In genomic region chr2:91258054-91258453, GRCm38 (mm10) we compare ENCODE assay signal across 9 mouse cellular contexts. TPM values are rescaled to one million over a fixed set of nuclear protein-coding genes. Genes with fewer than 3 reads are reported as not detected.
DNase-seq lines count a peak whose midpoint lies in the region; ATAC-seq and TF ChIP-seq lines count a peak whose summit lies in the region.
"Had no signal": no experiment of that assay in that cellular context is flagged by ENCODE, and none has a peak within 500 bp of the region (broad histone marks: within the 10 kb centered on the region; RNA-seq: fewer than 3 reads in every experiment).

No protein-coding gene starts in this region.

- peaks cover 14% of the 10 kb centered on the region for H3K4me1 ChIP-seq in erythroblast, embryonic 14.5 days (ENCODE audit: control insufficient read depth)
- peaks cover 6% of the 10 kb centered on the region; the same call in 1 of the 2 replicates for H3K4me1 ChIP-seq in lung, embryonic 14.5 days (ENCODE audit: insufficient read depth)
- peaks cover 36% of the 10 kb centered on the region for H3K4me1 ChIP-seq in hindbrain, embryonic 14.5 days (replicated peaks; ENCODE audit: control insufficient read depth, insufficient read depth, low read length)
- peaks cover 23% of the 10 kb centered on the region for H3K4me1 ChIP-seq in midbrain, embryonic 14.5 days (ENCODE audit: control insufficient read depth, insufficient read depth, low read length)

- peak overlapping the region; percentile 90 for H3K4me2 ChIP-seq in lung, embryonic 14.5 days
- peak overlapping the region; percentile 91 for H3K4me2 ChIP-seq in hindbrain, embryonic 14.5 days (replicated peaks)
- H3K4me2 ChIP-seq in midbrain, embryonic 14.5 days (ENCODE audit: low read length), result peak overlapping the region; percentile 99

- 56% methylated on average over 5 of the region's 5 CpGs for WGBS in lung, embryonic 14.5 days
- 46% methylated on average over 5 of the region's 5 CpGs for WGBS in hindbrain, embryonic 14.5 days
- 56% methylated on average over 5 of the region's 5 CpGs for WGBS in midbrain, embryonic 14.5 days

- TF ChIP-seq CTCF in lung, embryonic 14.5 days (IDR thresholded peaks at IDR 0.05; ENCODE audit: low read depth), result no peak

- no peak for ATAC-seq in erythroblast, adult 5-6 weeks (replicated peaks; ENCODE audit: low FRiP score, poor library complexity, severe bottlenecking)
- no peak for ATAC-seq in lung, embryonic 14.5 days (ENCODE audit: insufficient read depth)
- ATAC-seq in hindbrain, embryonic 14.5 days (ENCODE audit: low FRiP score), result peak; percentile 46; the same call in 1 of the 2 replicates
- ATAC-seq in midbrain, embryonic 14.5 days (ENCODE audit: low FRiP score, low TSS enrichment), result no peak
- ATAC-seq in megakaryocyte, adult 5-6 weeks (ENCODE audit: poor library complexity, severe bottlenecking), result no peak

- H3K36me3 ChIP-seq in erythroblast, embryonic 14.5 days (ENCODE audit: control insufficient read depth), result peaks cover 6% of the 10 kb centered on the region; the same call in 1 of the 2 replicates
- H3K36me3 ChIP-seq in lung, embryonic 14.5 days (ENCODE audit: insufficient read depth), result peaks cover 30% of the 10 kb centered on the region
- H3K36me3 ChIP-seq in hindbrain, embryonic 14.5 days (replicated peaks; ENCODE audit: control insufficient read depth, insufficient read depth), result no peaks in the 10 kb centered on the region
- 0 out of 2 replicates have a peak, but pooled peaks cover 4% of the 10 kb centered on the region for H3K36me3 ChIP-seq in midbrain, embryonic 14.5 days (ENCODE audit: control insufficient read depth, insufficient read depth, low read length)

- H3K9me3 ChIP-seq in erythroblast, embryonic 14.5 days (ENCODE audit: control insufficient read depth, low read length), result peaks cover 2% of the 10 kb centered on the region; the same call in 1 of the 2 replicates
- H3K9me3 ChIP-seq in lung, embryonic 14.5 days (ENCODE audit: low read depth, low read length), result no peaks in the 10 kb centered on the region
- no peaks in the 10 kb centered on the region for H3K9me3 ChIP-seq in hindbrain, embryonic 14.5 days (ENCODE audit: control insufficient read depth, low read length)
- no peaks in the 10 kb centered on the region for H3K9me3 ChIP-seq in midbrain, embryonic 14.5 days (ENCODE audit: control insufficient read depth, low read length)

- H3K27ac ChIP-seq in lung, embryonic 14.5 days (ENCODE audit: low read depth), result peak overlapping the region; percentile 86
- peak overlapping the region; percentile 54; the same call in 1 of the 2 replicates for H3K27ac ChIP-seq in hindbrain, embryonic 14.5 days
- peak overlapping the region; percentile 22; the same call in 1 of the 2 replicates for H3K27ac ChIP-seq in midbrain, embryonic 14.5 days (replicated peaks; ENCODE audit: low read depth, low read length)

- H3K27me3 ChIP-seq in erythroblast, embryonic 14.5 days (ENCODE audit: control insufficient read depth), result peaks cover 81% of the 10 kb centered on the region
- H3K27me3 ChIP-seq in lung, embryonic 14.5 days (ENCODE audit: insufficient read depth, low read length), result peaks cover 23% of the 10 kb centered on the region
- peaks cover 39% of the 10 kb centered on the region for H3K27me3 ChIP-seq in hindbrain, embryonic 14.5 days (ENCODE audit: control insufficient read depth, insufficient read depth, low read length)
- peaks cover 10% of the 10 kb centered on the region; the same call in 1 of the 2 replicates for H3K27me3 ChIP-seq in midbrain, embryonic 14.5 days (ENCODE audit: control insufficient read depth, insufficient read depth, low read length)

- peak overlapping the region; percentile 53 for H3K4me3 ChIP-seq in erythroblast, embryonic 14.5 days (replicated peaks)
- peak overlapping the region; percentile 72 for H3K4me3 ChIP-seq in lung, embryonic 14.5 days (ENCODE audit: low read depth, low read length)
- H3K4me3 ChIP-seq in hindbrain, embryonic 14.5 days (replicated peaks; ENCODE audit: low read length), result peak overlapping the region; percentile 44
- H3K4me3 ChIP-seq in midbrain, embryonic 14.5 days (replicated peaks; ENCODE audit: low read depth, low read length), result no peak overlapping the region

- no peak for DNase-seq in lung, embryonic 14.5 days
- DNase-seq in lung, postnatal 14 days, result no peak
- DNase-seq in hindbrain, embryonic 14.5 days (ENCODE audit: low spot score), result no peak
- DNase-seq in midbrain, embryonic 14.5 days, result peak; percentile 20
- no peak for DNase-seq in urinary bladder, postnatal 10 days (ENCODE audit: low spot score)

- peak overlapping the region; percentile 55 for H3K9ac ChIP-seq in lung, embryonic 14.5 days
- peak overlapping the region; percentile 52 for H3K9ac ChIP-seq in hindbrain, embryonic 14.5 days
- peak overlapping the region; percentile 29; the same call in 1 of the 2 replicates for H3K9ac ChIP-seq in midbrain, embryonic 14.5 days (replicated peaks; ENCODE audit: low read length)

RNA-seq across cellular contexts. Expression of gene Pacsin3, which starts 2.3 kb away (rescaled TPM):
- 0.20 TPM in 1 of 2 replicates, not detected in the other for polyA plus RNA-seq in erythroblast, embryonic 14.5 days (2012)
- not detected in 2 replicates for total RNA-seq in erythroblast, adult 5-6 weeks (2015; ENCODE audit: low replicate concordance)
- total RNA-seq in erythroblast, adult 5-6 weeks (2017; ENCODE audit: low replicate concordance), result not detected in 2 replicates
- polyA plus RNA-seq in lung, embryonic 14.5 days (2014; fragmentation: Nextera tagmentation; extraction: Ambion mirVana), result 41.2 and 46.9 TPM in 2 replicates
- 12.9 and 13.5 TPM in 2 replicates for polyA plus RNA-seq in hindbrain, embryonic 14.5 days (2014; fragmentation: Nextera tagmentation; extraction: Ambion mirVana)
- 8.2 and 11.4 TPM in 2 replicates for polyA plus RNA-seq in midbrain, embryonic 14.5 days (2014; fragmentation: Nextera tagmentation; extraction: Ambion mirVana)
- total RNA-seq in megakaryocyte, adult 5-6 weeks (2015), result not detected in 2 replicates
- 0.29 TPM in 1 of 2 replicates, not detected in the other for total RNA-seq in megakaryocyte, adult 5-6 weeks (2017)
- total RNA-seq: neutrophil, adult 5-6 weeks had no signal

RNA-seq across cellular contexts. Expression of gene Arfgap2, which starts 6.7 kb away (rescaled TPM):
- 3.5 and 3.7 TPM in 2 replicates for polyA plus RNA-seq in erythroblast, embryonic 14.5 days (2012)
- 11.3 and 23.1 TPM in 2 replicates for total RNA-seq in erythroblast, adult 5-6 weeks (2015; ENCODE audit: low replicate concordance)
- total RNA-seq in erythroblast, adult 5-6 weeks (2017; ENCODE audit: low replicate concordance), result 18.7 and 28.9 TPM in 2 replicates
- 81.1 and 81.2 TPM in 2 replicates for polyA plus RNA-seq in lung, embryonic 14.5 days (2014; fragmentation: Nextera tagmentation; extraction: Ambion mirVana)
- polyA plus RNA-seq in hindbrain, embryonic 14.5 days (2014; fragmentation: Nextera tagmentation; extraction: Ambion mirVana), result 59.6 and 64.0 TPM in 2 replicates
- polyA plus RNA-seq in midbrain, embryonic 14.5 days (2014; fragmentation: Nextera tagmentation; extraction: Ambion mirVana), result 64.2 and 71.8 TPM in 2 replicates
- 24.7 and 27.2 TPM in 2 replicates for total RNA-seq in megakaryocyte, adult 5-6 weeks (2015)
- total RNA-seq in megakaryocyte, adult 5-6 weeks (2017), result 26.9 and 27.1 TPM in 2 replicates

RNA-seq across cellular contexts. Expression of gene Ddb2, which starts 21.3 kb away (rescaled TPM):
- 0.05 and 0.06 TPM in 2 replicates for polyA plus RNA-seq in erythroblast, embryonic 14.5 days (2012)
- 1.3 and 2.5 TPM in 2 replicates for total RNA-seq in erythroblast, adult 5-6 weeks (2015; ENCODE audit: low replicate concordance)
- 1.5 and 1.7 TPM in 2 replicates for total RNA-seq in erythroblast, adult 5-6 weeks (2017; ENCODE audit: low replicate concordance)
- polyA plus RNA-seq in lung, embryonic 14.5 days (2014; fragmentation: Nextera tagmentation; extraction: Ambion mirVana), result 14.6 and 17.3 TPM in 2 replicates
- polyA plus RNA-seq in hindbrain, embryonic 14.5 days (2014; fragmentation: Nextera tagmentation; extraction: Ambion mirVana), result 9.4 and 11.4 TPM in 2 replicates
- 10.6 and 14.6 TPM in 2 replicates for polyA plus RNA-seq in midbrain, embryonic 14.5 days (2014; fragmentation: Nextera tagmentation; extraction: Ambion mirVana)
- total RNA-seq in megakaryocyte, adult 5-6 weeks (2015), result 7.7 and 8.8 TPM in 2 replicates
- 7.3 TPM in 2 replicates for total RNA-seq in megakaryocyte, adult 5-6 weeks (2017)

RNA-seq across cellular contexts. Expression of gene Acp2, which starts 55.4 kb away (rescaled TPM):
- 0.16 and 0.23 TPM in 2 replicates for polyA plus RNA-seq in erythroblast, embryonic 14.5 days (2012)
- total RNA-seq in erythroblast, adult 5-6 weeks (2015; ENCODE audit: low replicate concordance), result 0.77 and 6.9 TPM in 2 replicates
- 3.2 and 4.5 TPM in 2 replicates for total RNA-seq in erythroblast, adult 5-6 weeks (2017; ENCODE audit: low replicate concordance)
- 33.8 and 34.3 TPM in 2 replicates for polyA plus RNA-seq in lung, embryonic 14.5 days (2014; fragmentation: Nextera tagmentation; extraction: Ambion mirVana)
- polyA plus RNA-seq in hindbrain, embryonic 14.5 days (2014; fragmentation: Nextera tagmentation; extraction: Ambion mirVana), result 40.9 and 49.8 TPM in 2 replicates
- 33.1 and 50.8 TPM in 2 replicates for polyA plus RNA-seq in midbrain, embryonic 14.5 days (2014; fragmentation: Nextera tagmentation; extraction: Ambion mirVana)
- total RNA-seq in megakaryocyte, adult 5-6 weeks (2015), result 7.1 and 8.4 TPM in 2 replicates
- 8.0 and 9.0 TPM in 2 replicates for total RNA-seq in megakaryocyte, adult 5-6 weeks (2017)

RNA-seq across cellular contexts. Expression of gene Nr1h3, which starts 55.4 kb away (rescaled TPM):
- 0.18 and 0.50 TPM in 2 replicates for polyA plus RNA-seq in erythroblast, embryonic 14.5 days (2012)
- 1.3 TPM in 2 replicates for total RNA-seq in erythroblast, adult 5-6 weeks (2015; ENCODE audit: low replicate concordance)
- total RNA-seq in erythroblast, adult 5-6 weeks (2017; ENCODE audit: low replicate concordance), result 0.34 and 6.4 TPM in 2 replicates
- 14.2 and 15.7 TPM in 2 replicates for polyA plus RNA-seq in lung, embryonic 14.5 days (2014; fragmentation: Nextera tagmentation; extraction: Ambion mirVana)
- polyA plus RNA-seq in hindbrain, embryonic 14.5 days (2014; fragmentation: Nextera tagmentation; extraction: Ambion mirVana), result 1.5 and 2.8 TPM in 2 replicates
- 0.90 and 2.6 TPM in 2 replicates for polyA plus RNA-seq in midbrain, embryonic 14.5 days (2014; fragmentation: Nextera tagmentation; extraction: Ambion mirVana)
- total RNA-seq in megakaryocyte, adult 5-6 weeks (2015), result 0.45 and 1.9 TPM in 2 replicates
- total RNA-seq in megakaryocyte, adult 5-6 weeks (2017), result 1.5 and 2.2 TPM in 2 replicates

Comparison
In these comparisons a context has a peak if more than half of its experiments do, and no peak if none do; other contexts are left out.
1. H3K27ac ChIP-seq: peak in every context shown above with its lines; median percentile 86 in lung, embryonic 14.5 days; 54 in hindbrain, embryonic 14.5 days; 22 in midbrain, embryonic 14.5 days.
2. RNA of gene Arfgap2, which starts 6.7 kb away (polyA plus RNA-seq): 81.1 to 81.2 TPM in lung, embryonic 14.5 days, 64.2 to 71.8 TPM in midbrain, embryonic 14.5 days and 59.6 to 64.0 TPM in hindbrain, embryonic 14.5 days; 3.5 to 3.7 TPM in erythroblast, embryonic 14.5 days; every median in the first group is over 10 times any median in the second.
3. Peak in every context shown above with its lines, with median percentiles within 50 percentile points of each other: H3K4me2 ChIP-seq and H3K9ac ChIP-seq.